Mouse (Mus musculus) kidney, adult 2 months (tissue): ENCODE measurements at regions not wholly inside any gene's neighbourhood (a gene's known extent, or its start where the extent isn't known, plus 50 kb on each side); places are given as distances from the start of the nearest gene placed in this dataset.

Experiments
- CTCF ChIP-seq: fragments of 200-500 bp; conservative IDR thresholded peaks from 2 replicates; pipeline ENCODE4 v1.5.1; 2011; ENCODE audit warnings: low read depth, mild to moderate bottlenecking, control low read depth, low read length, moderate library complexity, mixed read lengths; ENCODE audit not compliant: insufficient read depth, insufficient read length
- POLR2A ChIP-seq: fragments of 200-500 bp; IDR thresholded peaks from one replicate; pipeline ENCODE4 v1.6.1; 2011; ENCODE audit warnings: low read depth, low read length, control low read depth

GRCm38 (mm10) chr12:13030333-13030732 is 88.6 kb upstream of the Mycn start:
- no peak for TF ChIP-seq CTCF
- no peak for TF ChIP-seq POLR2A
